Mouse (Mus musculus): ENCODE measurements at regions not wholly inside any gene's neighbourhood (a gene's known extent, or its start where the extent isn't known, plus 50 kb on each side); places are given as distances from the start of the nearest gene placed in this dataset.

GRCm38 (mm10) chr3:50904716-50905116, 319.5 kb upstream of the Noct start:
- TF ChIP-seq TAL1 (IDR thresholded peaks at IDR 0.05; ENCODE audit: low read length) (no peak), GATA1 (IDR thresholded peaks at IDR 0.05; ENCODE audit: low read length) (no peak)

Data from erythroblast, embryonic 14.5 days (primary cell).